Mouse (Mus musculus) stomach, postnatal 0 days (tissue): ENCODE results near the gene 4933424G06Rik. TPM values are rescaled to one million over a fixed set of nuclear protein-coding genes. Genes with fewer than 3 reads are reported as not detected.

Source experiments
- ATAC-seq: fragments of 200-750 bp; cut with Nextera tagmentation; 2 replicates; pipeline ENCODE4 v1.8.0; 2017; ENCODE audit not compliant: low FRiP score, low TSS enrichment
- DNase-seq: peaks from one replicate; pipeline ENCODE4 v3.0.0-alpha.2; 2016; ENCODE audit warnings: low spot score
- H3K27ac ChIP-seq: fragments of 300-500 bp; sonication (generic); replicated peaks from 2 replicates; pipeline ENCODE4 v1.5.1; 2014; ENCODE audit warnings: mild to moderate bottlenecking, control low read depth
- H3K27me3 ChIP-seq: fragments of 300-500 bp; sonication (generic); 2 replicates; pipeline ENCODE4 v1.6.1; 2014; ENCODE audit warnings: low read length; ENCODE audit not compliant: control insufficient read depth, insufficient read depth
- H3K36me3 ChIP-seq: fragments of 300-500 bp; sonication (generic); 2 replicates; pipeline ENCODE4 v1.6.1; 2014; ENCODE audit warnings: low read length, mixed read lengths; ENCODE audit not compliant: control insufficient read depth, insufficient read depth
- H3K4me1 ChIP-seq: fragments of 300-500 bp; sonication (generic); replicated peaks from 2 replicates; pipeline ENCODE4 v1.6.1; 2014; ENCODE audit warnings: antibody characterized with exemption; ENCODE audit not compliant: control insufficient read depth, insufficient read depth
- H3K4me2 ChIP-seq: fragments of 300-500 bp; sonication (generic); replicated peaks from 2 replicates; pipeline ENCODE4 v1.6.1; 2014; ENCODE audit warnings: low read depth, mild to moderate bottlenecking, control low read depth, moderate library complexity
- H3K4me3 ChIP-seq: fragments of 300-500 bp; sonication (generic); 2 replicates; pipeline ENCODE4 v1.5.1; 2014; ENCODE audit warnings: low read depth, low read length, control low read depth
- H3K9ac ChIP-seq: fragments of 300-500 bp; sonication (generic); 2 replicates; pipeline ENCODE4 v1.6.1; 2014; ENCODE audit warnings: mild to moderate bottlenecking, low read length, control low read depth, mixed read lengths
- H3K9me3 ChIP-seq: fragments of 300-500 bp; sonication (generic); 2 replicates; pipeline ENCODE4 v1.6.1; 2016; ENCODE audit warnings: low read length; ENCODE audit not compliant: control insufficient read depth
- CTCF ChIP-seq: IDR thresholded peaks from 2 replicates; pipeline ENCODE4 v1.5.1; 2016; ENCODE audit warnings: antibody characterized with exemption, low read depth, mild to moderate bottlenecking, moderate library complexity
- EP300 ChIP-seq: optimal IDR thresholded peaks from 2 replicates; pipeline ENCODE3; 2016; ENCODE audit warnings: antibody characterized with exemption
- WGBS: fragments of 180-500 bp; shearing (Covaris S2); extraction: QIAGEN DNeasy Blood & Tissue Kit; methylation state at CpG from one replicate; pipeline ENCODE4 v1.1.7; 2014; 5-methylcytosine and 5-hydroxymethylcytosine counted together
- polyA plus RNA-seq: library from polyadenylated mRNA; unstranded; fragments of >200 nt; fragmentation: Nextera tagmentation; extraction: Ambion mirVana; gene quantifications from 2 replicates; pipeline ENCODE4 v1.2.1, GENCODE M21; 2015

4933424G06Rik gene
- polyA plus RNA-seq, 1 experiment from 2014 or later: 0.16 TPM

DNA sequence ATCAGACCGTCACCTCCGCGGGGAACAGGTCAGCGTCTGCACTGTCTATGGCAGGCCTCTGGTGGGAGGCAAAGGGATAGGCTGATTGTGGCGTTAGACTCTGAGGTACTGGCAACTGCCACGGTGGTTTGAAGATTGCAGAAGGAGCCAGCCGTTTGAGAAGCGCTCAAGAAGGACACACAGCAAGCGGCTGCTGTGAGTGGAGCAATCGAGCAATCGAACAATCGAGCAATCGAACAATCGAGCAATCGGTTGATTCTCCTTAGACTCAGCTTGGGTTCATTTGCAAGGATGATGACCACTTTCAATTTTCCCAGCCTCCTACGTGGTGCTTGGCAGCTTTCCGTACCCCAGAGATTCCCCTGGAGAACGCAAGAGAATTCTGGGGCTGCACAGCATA is 49.1 kb downstream of the 4933424G06Rik start:
- 88% methylated on average over 18 of the region's 18 CpGs for WGBS

DNA sequence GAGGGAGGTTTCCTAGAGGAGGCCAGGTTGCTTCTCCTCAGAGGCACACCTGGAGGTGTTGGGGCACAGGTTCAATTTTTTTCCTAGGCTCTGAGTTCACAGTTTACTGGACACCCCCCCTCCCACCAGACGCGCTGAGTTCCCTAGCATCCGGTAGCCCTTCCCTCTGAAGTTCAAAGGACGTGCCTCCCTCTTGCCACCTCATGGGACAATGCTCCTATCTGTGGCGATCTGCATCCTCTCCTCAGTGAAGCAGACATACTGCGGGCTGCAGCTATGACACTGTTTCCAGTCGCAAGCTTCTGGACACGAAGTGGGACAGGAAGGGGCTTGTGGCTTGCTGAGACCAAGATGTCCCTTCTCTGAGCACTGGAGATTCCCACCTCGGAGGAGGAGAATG is 50.5 kb downstream of the 4933424G06Rik start:
- no peaks in the 10 kb centered on the region for H3K27me3 ChIP-seq
- no peak overlapping the region for H3K4me3 ChIP-seq
- no peaks in the 10 kb centered on the region for H3K9me3 ChIP-seq
- H3K4me2 ChIP-seq: no peak overlapping the region
- no peaks in the 10 kb centered on the region for H3K36me3 ChIP-seq
- H3K9ac ChIP-seq: no peak overlapping the region
- TF ChIP-seq CTCF: no peak
- TF ChIP-seq EP300: no peak
- WGBS: 77% methylated on average over 9 of the region's 9 CpGs
- no peak overlapping the region for H3K27ac ChIP-seq
- DNase-seq (no peak), ATAC-seq (no peak)
- no peaks in the 10 kb centered on the region for H3K4me1 ChIP-seq

More for the DNA sequence above, 49.1 kb downstream of the 4933424G06Rik start:
- TF ChIP-seq CTCF (no peak), EP300 (no peak)
- Histone ChIP-seq H3K27me3 (no peaks in the 10 kb centered on the region), H3K4me3 (no peak overlapping the region), H3K4me1 (no peaks in the 10 kb centered on the region), H3K4me2 (no peak overlapping the region), H3K9me3 (no peaks in the 10 kb centered on the region), H3K27ac (no peak overlapping the region), H3K9ac (no peak overlapping the region), H3K36me3 (no peaks in the 10 kb centered on the region)
- DNase-seq (no peak), ATAC-seq (no peak)

DNA sequence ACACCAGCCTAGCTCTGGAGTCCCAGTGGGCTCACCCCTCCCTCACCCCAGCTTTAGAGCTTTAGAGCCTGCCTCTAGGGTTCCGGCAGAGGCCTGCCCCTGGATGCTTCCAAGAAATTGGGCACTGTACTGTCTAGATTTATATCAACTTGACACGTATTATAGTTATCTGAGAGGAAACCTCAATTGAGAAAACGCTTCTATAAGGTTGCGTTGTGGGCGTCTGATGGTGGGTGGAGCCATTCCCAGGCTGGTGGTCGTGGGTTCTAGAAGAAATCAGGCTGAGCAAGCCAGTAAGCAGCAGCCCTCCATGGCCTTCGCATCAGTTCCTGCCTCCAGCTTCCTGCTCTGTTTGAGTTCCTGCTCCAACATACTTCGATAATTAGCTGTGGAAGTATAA is 51.1 kb downstream of the 4933424G06Rik start:
- H3K4me3 ChIP-seq: no peak overlapping the region
- H3K4me2 ChIP-seq: no peak overlapping the region
- H3K27ac ChIP-seq: no peak overlapping the region
- no peaks in the 10 kb centered on the region for H3K4me1 ChIP-seq
- DNase-seq (no peak), ATAC-seq (no peak)
- no peaks in the 10 kb centered on the region for H3K9me3 ChIP-seq
- TF ChIP-seq CTCF (no peak), EP300 (no peak)
- H3K27me3 ChIP-seq: no peaks in the 10 kb centered on the region
- H3K36me3 ChIP-seq: no peaks in the 10 kb centered on the region
- WGBS: 84% methylated on average over 8 of the region's 8 CpGs
- no peak overlapping the region for H3K9ac ChIP-seq

DNA sequence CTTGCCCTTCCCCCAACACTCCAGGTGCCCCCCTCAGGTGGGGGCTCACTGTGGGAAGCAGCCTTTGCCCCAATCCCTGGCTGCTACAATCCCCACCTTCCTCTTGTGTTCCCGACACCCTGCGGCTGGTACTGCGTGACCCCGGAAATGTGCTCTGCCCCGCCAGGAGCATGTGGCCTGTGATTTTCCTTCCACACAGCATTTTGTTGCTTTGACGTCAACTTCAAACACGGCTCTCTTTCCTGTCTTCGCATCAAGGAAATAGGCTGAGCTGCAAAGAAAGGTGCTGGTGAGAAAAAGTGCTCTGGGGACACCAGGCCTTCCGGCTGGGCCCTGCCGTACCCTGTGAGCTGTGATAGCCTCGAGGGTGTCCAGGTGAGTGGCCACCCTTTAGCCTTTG is 51.6 kb downstream of the 4933424G06Rik start, which contains the start of gene Zap70:
Gene Zap70 (plus strand): TSS at position 231 of the 400 bp plus-strand sequence.
- Histone ChIP-seq H3K27ac (no peak within 1 kb of the TSS), H3K4me3 (no peak within 1 kb of the TSS), H3K27me3 (no peaks in the 10 kb centered on the region), H3K4me2 (no peak within 1 kb of the TSS), H3K9me3 (no peaks in the 10 kb centered on the region), H3K4me1 (no peaks in the 10 kb centered on the region), H3K9ac (no peak within 1 kb of the TSS), H3K36me3 (no peaks in the 10 kb centered on the region)
- ATAC-seq (no peak), DNase-seq (no peak)
- WGBS: 81% methylated on average over 11 of the region's 11 CpGs
- TF ChIP-seq CTCF (no peak), EP300 (no peak)

DNA sequence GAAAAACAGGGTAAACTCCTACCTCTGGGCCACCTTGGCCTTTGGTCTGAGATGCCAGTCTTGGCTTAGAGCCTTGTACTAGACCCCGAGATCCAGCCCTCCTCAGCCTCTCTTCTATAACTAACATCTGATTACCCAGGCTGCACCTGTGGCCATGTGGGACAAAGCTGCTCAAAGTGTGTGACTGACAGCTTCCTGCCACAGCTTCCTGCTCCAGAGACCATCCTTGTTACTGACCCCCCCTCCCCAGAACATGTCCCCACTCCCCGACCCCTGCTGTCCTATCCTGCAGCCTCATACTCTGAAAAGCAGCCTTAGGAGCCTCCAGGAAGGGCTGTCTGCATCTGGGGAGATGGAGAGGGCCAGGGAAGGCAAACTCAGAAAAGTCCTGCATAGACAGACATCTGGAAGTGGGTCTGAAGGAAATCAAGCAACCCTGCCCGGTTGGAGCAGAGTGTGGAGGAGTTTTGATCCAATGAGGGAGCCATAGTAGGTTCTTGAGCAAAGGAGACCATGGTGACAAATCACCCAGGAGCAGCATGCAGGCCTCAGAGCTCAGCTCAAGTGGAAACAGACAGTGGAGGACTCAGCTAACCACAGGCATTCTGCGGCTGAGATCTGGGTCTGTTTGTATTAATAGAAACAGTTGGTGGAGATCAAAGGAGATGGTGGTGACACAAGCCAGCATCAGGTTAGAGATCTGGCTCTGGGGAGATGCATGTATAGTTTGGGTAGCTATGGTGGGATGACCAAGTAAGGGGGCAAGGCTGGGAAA is 56.7 kb downstream of the 4933424G06Rik start:
- Histone ChIP-seq H3K27ac (no peak overlapping the region), H3K4me2 (no peak overlapping the region), H3K4me3 (no peak overlapping the region), H3K4me1 (no peaks in the 10 kb centered on the region), H3K9ac (no peak overlapping the region), H3K9me3 (no peaks in the 10 kb centered on the region), H3K36me3 (no peaks in the 10 kb centered on the region), H3K27me3 (no peaks in the 10 kb centered on the region)
- DNase-seq: no peak
- WGBS: 52% methylated on average over 4 of the region's 4 CpGs
- TF ChIP-seq CTCF: no peak
- TF ChIP-seq EP300: no peak
- ATAC-seq: no peak

DNA sequence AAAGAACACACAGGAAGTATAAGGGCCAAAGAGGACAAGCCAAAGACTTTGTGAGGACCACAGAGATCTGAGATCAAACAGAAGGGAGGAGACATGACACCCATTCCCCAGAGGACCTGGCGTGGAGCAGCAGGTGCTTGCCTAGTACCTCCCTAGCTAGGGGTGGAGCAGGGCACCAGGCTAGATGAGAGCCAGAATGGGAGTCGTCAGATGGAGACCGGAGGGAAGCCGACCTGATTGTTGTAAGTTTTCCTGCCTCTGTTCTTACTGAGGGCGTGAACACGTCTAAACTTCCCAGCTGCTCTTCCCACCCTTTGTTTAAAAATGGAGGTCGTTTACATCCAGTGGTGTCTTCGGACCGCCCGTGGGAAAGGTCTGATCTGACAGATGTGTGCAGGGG is 57.4 kb downstream of the 4933424G06Rik start:
- no peaks in the 10 kb centered on the region for H3K9me3 ChIP-seq
- TF ChIP-seq CTCF (no peak), EP300 (no peak)
- H3K36me3 ChIP-seq: no peaks in the 10 kb centered on the region
- no peak overlapping the region for H3K4me2 ChIP-seq
- H3K4me1 ChIP-seq: no peaks in the 10 kb centered on the region
- no peak overlapping the region for H3K27ac ChIP-seq
- DNase-seq: no peak
- no peaks in the 10 kb centered on the region for H3K27me3 ChIP-seq
- ATAC-seq: no peak
- 9% methylated on average over 10 of the region's 10 CpGs for WGBS
- H3K9ac ChIP-seq: no peak overlapping the region
- no peak overlapping the region for H3K4me3 ChIP-seq
